Mouse (Mus musculus) adrenal gland, postnatal 14 days (tissue): ENCODE measurements at regions not wholly inside any gene's neighbourhood (a gene's known extent, or its start where the extent isn't known, plus 50 kb on each side); places are given as distances from the start of the nearest gene placed in this dataset.
"Not testable (repeated sequence)": the region's sequence is repeated elsewhere in the genome, so short reads cannot be mapped to it uniquely, and the experiment has no call there.

Experiments used
- DNase-seq: peaks from one replicate; pipeline ENCODE4 v3.0.0; 2021; ENCODE audit warnings: mixed read lengths

DNA sequence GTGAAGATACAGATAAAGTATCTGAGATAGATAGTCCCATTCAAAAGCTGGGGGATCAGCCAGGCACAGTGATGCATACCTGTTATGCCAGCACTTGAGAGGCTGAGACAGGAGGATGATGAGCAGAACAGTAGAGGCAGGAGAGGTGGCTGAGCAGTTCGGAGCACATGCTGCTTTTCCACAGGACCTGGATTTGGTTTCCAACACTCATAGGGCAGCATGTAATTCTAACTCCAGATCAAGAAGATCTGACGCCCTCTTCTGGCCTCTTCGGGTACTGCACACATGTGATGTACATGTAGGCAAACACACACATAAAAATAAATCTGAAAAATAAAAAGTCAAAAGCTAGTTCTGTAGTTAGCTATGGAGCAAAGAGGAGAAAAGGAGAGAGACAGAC is 109.4 kb upstream of the Arid1b start:
- DNase-seq: peak; percentile 49

- not testable (repeated sequence) for DNase-seq
These were observed 106.8 kb upstream of the Arid1b start for GRCm38 (mm10) chr17:4887331-4887730.

GRCm38 (mm10) chr17:4889577-4889976 is 104.6 kb upstream of the Arid1b start:
- peak; percentile 27 for DNase-seq

DNA sequence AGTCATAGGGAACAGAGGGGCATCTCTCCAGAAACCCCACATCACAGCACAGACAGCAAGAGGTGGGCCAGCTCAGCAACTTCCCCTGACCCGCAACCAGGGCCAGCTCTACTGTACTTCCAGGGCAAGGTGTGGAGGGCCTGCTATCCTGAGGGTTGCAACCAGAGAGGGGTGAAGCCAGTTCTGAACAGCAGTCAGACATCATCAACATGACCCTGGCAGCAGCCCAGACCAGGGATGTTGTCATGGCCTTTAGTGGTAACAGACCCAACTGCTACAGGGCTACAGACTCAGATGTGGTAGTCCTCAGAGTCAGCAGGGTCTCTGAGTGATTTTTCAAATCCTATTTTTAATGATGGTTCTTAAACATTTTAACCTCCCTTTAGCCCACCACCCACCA is 104.0 kb upstream of the Arid1b start:
- no peak for DNase-seq

GRCm38 (mm10) chr17:4891576-4891975 is 102.6 kb upstream of the Arid1b start:
- DNase-seq: no peak

DNA sequence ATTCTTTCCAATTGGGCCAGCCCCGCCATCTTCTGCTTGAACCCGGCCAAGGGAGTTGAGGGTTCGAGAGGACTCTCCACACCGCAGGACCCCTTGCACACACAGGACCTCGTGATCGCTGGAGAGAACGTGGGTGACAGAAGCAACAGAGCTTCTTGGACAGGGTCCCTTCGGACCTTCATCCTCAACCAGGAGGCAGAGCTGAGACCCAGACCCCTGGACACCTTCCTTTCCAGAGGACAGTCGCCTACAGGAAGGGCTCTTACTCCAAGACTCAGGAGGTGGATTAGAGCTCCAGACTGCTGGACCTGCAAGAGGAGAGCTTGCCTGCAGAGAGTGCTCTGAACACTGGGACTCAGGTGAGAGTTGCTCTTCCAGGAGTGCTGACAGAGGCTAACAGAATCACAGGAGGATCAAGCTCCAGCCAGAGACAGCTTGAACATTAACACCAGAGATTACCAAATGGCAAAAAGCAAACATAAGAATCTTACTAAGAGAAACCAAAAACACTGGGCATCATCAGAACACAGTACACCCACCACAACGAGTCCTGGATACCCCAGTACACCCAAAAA is 99.3 kb upstream of the Arid1b start:
- not testable (repeated sequence) for DNase-seq

GRCm38 (mm10) chr17:4903129-4903528 is 91.0 kb upstream of the Arid1b start:
- no peak for DNase-seq

DNA sequence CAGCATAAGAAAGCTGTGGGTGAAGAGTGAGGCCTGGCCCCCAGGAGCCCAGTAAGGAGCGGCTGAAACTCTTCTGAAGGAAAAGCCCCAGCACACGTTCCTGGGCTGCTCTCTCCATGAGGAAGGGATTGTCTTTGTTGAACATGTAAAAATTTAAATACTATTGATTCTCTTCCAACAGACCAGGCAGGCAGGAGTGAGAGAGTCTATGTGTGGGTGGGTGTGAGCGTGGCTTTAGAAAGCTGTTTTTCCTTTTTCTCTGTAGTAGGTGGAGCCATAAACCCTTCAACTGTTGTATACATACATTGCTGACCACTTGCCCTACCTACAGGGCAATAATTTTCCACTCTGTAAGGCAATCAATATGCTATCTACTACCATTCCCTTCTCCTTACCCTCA is 87.6 kb upstream of the Arid1b start:
- no peak for DNase-seq

GRCm38 (mm10) chr17:4907181-4907752 is 86.9 kb upstream of the Arid1b start:
- DNase-seq: peak; percentile 61

DNA sequence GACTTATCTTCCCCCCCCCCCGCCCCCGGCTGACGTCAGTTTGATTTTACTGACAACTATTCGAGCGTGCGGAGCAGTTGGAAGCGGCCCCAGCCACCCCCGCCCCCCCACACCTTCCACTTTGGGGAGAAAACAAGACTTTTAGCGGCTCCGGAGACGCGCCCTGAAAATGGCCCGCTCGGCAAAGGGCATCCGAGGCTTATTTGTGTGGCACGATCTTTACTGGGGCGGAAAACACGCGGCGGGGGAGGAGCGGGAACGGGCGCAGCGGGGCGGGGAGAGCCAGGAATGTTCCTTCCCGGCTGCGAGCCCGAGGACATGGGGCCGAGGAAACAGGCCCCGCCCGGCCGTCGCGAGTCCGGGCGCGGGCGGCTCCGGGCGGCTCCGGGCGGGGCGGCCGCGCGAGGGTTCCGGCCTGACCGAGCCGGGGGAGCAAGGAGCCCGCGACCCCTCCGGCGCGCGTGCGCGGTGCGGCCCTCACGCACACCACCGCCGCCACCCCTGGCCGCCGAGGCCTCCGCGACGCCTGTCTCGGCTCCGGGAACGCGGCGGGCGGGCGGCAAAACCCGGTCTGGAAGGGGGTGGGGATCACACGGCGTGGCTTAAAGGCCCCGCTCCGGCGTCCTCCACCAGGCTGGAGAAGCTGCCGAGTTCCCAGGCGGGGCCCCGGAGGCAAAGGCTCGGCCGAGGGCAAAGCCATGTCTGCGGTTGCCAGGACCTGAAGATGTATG is 86.1 kb upstream of the Arid1b start:
- peak; percentile 98 for DNase-seq

GRCm38 (mm10) chr17:4908572-4908965 is 85.6 kb upstream of the Arid1b start:
- no peak for DNase-seq

GRCm38 (mm10) chr17:4910182-4910581 is 84.0 kb upstream of the Arid1b start:
- DNase-seq: peak; percentile 50

DNA sequence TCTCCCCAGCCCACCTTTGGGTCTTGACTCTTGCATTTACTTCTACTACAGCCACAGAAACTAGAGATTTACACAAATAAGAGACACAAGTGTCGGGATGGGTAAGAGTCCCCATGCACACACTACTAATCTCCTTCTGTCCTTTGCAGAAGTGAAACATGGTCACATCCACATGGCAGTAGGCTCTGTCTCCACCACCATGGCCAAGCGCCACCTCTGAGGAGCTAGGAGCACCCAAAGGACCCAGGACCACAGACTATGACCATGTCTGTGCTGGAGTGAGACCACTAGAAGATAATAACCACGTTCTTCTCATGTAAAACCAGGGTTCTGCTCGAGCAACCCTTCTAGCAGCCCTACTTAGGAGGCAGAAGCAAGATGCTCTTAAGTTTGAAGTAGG is 81.1 kb upstream of the Arid1b start:
- DNase-seq: no peak

GRCm38 (mm10) chr17:4919866-4920495 is 74.2 kb upstream of the Arid1b start:
- DNase-seq: no peak

GRCm38 (mm10) chr17:4921121-4921520 is 73.0 kb upstream of the Arid1b start:
- no peak for DNase-seq

DNA sequence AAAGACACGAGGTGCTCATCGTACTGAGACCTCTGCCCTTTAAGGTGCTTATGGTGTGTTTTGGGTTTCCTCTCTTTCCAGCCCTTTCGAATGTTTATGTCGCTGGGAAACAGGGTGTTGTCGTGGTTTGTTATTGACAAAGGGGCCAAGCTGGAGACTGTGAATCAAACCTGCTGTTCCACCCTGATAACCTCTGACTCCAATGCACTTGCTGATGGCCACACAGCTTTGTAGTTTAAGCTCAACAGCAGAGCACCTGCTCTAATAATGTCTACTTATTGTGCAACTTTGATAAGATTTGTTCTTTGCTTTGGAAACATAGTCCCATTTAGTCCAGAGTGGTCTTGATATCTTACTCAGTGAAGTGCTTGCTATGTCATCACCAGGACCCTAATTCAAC is 65.5 kb upstream of the Arid1b start:
- DNase-seq: no peak

DNA sequence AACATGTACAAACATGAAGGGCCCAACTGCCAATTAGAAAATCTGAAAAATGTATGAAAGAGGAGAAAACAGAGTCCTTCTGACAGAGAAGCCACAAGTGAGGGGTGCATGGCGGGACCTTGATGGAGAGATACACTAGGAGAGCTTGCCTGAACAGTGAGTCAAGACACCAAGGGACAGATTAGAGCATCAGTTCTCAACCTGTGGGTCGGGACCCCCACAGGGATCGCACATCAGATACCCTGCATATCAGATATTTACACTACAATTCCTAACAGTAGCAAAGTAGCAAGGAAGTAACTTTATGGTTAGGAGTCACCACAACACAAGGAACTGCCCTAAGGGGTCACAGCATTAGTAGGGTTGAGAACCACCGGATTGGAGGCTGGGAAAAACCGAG is 58.9 kb upstream of the Arid1b start:
- no peak for DNase-seq

GRCm38 (mm10) chr17:4940589-4940988 is 53.5 kb upstream of the Arid1b start:
- DNase-seq: no peak

DNA sequence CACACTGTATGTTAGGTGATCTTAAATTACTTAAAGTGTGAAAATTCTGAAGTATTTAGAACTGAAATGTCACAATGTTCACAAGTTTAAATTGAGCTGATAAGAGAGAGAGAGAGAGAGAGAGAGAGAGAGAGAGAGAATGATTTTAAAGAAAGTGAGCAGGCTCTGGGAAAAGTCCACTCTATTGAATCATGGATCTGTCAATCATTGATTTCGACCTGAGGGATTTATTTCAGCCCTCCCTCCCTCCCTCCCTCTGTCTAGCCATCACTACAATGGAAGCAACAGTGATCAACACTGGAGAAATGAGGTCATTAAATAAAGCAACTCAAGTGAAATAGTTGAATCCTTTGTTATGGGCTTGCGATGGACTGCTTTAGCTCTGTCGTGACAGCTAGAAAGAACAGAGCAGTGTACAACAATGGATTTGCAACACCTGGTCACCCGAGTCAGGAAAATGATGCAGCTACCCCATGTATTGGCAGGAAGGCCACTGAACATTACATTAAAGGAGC is 52.8 kb upstream of the Arid1b start:
- no peak for DNase-seq

- DNase-seq: no peak
These were observed 51.3 kb upstream of the Arid1b start for GRCm38 (mm10) chr17:4942868-4943267.
